Mouse (Mus musculus) left cerebral cortex, adult 18-20 months (tissue): ENCODE data around the gene Gm47969. TPM values are rescaled to one million over a fixed set of nuclear protein-coding genes. Genes with fewer than 3 reads are reported as not detected.
"Not testable (repeated sequence)": the region's sequence is repeated elsewhere in the genome, so short reads cannot be mapped to it uniquely, and the experiment has no call there.

ENCODE experiments used
- DNase-seq, 2 experiments: peaks; one replicate each; pipeline ENCODE4 v3.0.0; 2021 to 2022; ENCODE audit warnings: low spot score in 2 of 2, mixed read lengths in 1 of 2
- long read RNA-seq, 2 experiments: library from polyadenylated mRNA; stranded (forward); transcript quantifications; one replicate each; pipeline ENCODE4 v2.0.0; 2021
- total RNA-seq, 2 experiments: library from RNA; stranded (reverse); gene quantifications; 2 replicates each; pipeline ENCODE4 v1.2.3; 2021

Gm47969 gene
- not detected for total RNA-seq
- long read RNA-seq, experiment 1: 0 reads
- long read RNA-seq, experiment 2: 0 reads

DNA sequence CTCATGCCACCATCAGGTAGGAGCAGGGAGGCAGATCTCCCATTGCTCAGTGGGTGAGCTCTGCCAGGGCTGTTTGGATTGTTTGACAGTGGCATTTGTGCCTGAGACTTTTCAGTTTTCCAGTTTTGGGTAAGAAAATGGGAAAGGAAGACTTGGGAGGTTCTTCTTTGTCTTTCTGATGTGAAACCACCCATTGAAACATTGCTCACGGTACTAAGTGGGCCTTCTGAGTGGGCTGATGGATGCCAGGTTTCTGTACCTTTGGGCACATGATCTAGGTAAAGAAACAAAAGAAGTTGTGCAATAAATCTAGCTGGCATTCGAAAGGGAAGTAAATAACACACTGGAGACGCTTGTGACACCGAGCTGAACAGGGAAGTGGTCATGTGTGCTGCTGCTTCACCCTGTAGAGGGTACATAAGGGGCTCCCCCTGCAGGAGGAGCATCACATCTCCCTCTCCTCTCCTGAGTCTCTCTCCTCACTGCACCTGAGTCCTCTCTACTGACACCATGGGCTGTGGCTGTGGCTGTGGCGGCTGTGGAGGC lies at the start of gene Gm47969:
Gene Gm47969 (plus strand): TSS at position 51 of the 546 bp plus-strand sequence.
- DNase-seq: no peak

GRCm38 (mm10) chr1:83000306-83000705 lies 44.4 kb upstream of the Gm47969 start, which contains the start of gene Gm47959:
Gm47959 (plus strand) TSS chr1:83000548.
- not testable (repeated sequence) for DNase-seq

GRCm38 (mm10) chr1:83006218-83007179 lies 38.2 kb upstream of the Gm47969 start:
- DNase-seq: no peak

- DNase-seq: no peak
These were observed 37.3 kb upstream of the Gm47969 start for GRCm38 (mm10) chr1:83007471-83007870.

GRCm38 (mm10) chr1:83014477-83014876 lies 30.3 kb upstream of the Gm47969 start:
- no peak for DNase-seq

DNA sequence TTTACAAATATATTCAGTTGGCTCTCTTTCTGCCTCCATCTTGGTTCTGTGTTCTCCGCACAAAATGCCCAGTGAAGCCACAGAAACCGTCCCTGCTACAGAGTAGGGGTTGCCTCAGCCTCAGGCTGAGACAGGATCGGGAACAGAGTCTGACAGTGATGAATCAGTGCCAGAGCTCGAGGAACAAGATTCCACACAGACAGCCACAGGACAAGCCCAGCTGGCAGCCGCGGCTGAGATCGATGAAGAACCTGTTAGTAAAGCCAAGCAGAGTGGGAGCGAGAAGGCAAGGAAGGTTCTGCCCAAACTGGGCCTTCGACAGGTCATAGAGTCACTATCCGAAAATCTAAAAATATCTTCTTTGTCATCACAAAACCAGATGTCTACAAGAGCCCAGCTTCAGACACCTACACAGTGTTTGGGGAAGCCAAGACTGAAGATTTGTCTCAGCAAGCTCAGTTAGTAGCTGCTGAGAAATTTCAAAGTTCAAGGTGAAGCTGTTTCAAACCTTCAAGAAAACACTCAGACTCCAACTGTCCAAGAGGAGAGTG lies 29.3 kb upstream of the Gm47969 start:
- no peak for DNase-seq

DNA sequence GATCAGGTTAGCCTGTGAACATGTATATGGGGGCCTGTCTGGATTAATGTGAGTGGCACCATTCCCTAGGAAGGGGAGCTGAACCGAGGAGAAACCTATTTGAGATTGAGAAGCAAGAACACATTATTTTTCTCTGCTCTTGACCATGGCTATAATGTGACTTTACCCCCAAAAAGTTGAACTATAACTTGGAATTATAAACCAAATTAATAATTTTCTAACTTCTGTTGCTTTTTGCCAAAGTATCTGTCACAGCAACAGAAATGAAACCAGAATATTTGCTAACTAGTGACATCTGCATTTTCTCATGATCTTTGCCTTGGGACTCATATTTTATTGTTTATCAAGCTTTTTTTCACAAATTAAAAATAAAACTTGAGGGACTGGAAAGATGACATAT lies 28.2 kb upstream of the Gm47969 start:
- no peak for DNase-seq

- no peak for DNase-seq
These were observed 12.8 kb upstream of the Gm47969 start for GRCm38 (mm10) chr1:83031950-83032349.

- no peak for DNase-seq
These were observed 12.2 kb upstream of the Gm47969 start for GRCm38 (mm10) chr1:83032508-83032907.

DNA sequence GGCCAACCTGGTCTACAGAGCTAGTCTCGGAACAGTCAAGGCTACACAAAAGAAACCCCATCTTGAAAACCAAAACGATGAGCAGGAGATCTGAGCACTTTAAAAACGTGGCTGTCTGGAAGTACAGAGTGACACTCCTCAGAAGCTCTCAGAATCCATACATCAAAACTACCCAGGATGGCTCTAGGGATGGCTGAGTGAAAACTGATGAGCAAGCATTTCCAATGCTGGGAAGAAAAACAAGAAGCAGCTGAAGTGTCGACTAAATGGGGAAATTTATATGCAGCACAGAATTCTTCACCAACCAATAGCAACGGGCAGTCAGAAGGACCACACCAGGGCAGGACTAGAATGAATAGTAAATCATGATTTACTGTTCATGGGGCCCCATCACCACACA lies 10.2 kb upstream of the Gm47969 start:
- DNase-seq: no peak

GRCm38 (mm10) chr1:83036892-83037667 lies 7.7 kb upstream of the Gm47969 start:
- DNase-seq: no peak

- DNase-seq: peak; percentile 14 to 41
These were observed 6.5 kb upstream of the Gm47969 start, which contains the start of gene Slc19a3 for GRCm38 (mm10) chr1:83038109-83038672. Slc19a3 (minus strand) TSS chr1:83038448.

DNA sequence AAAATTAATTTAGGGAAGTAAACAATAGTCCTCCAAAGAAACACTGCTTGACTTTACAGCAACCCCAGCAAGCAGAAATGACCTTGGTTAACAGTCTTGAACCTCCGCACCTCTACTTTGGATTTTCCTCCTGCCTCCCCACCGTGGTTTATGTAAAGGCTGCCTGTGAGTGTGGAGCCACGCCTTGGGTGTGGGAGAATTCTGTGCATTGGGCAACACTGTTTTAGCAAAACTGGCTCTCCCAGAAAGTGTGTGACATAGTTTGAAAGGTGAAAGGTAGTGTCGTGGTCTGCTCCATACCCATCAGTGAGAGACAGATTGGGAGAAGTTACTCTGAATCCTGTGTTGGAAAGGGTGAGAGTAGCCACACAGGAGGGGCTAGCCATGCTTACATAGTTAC lies 5.7 kb upstream of the Gm47969 start:
- DNase-seq: no peak

DNA sequence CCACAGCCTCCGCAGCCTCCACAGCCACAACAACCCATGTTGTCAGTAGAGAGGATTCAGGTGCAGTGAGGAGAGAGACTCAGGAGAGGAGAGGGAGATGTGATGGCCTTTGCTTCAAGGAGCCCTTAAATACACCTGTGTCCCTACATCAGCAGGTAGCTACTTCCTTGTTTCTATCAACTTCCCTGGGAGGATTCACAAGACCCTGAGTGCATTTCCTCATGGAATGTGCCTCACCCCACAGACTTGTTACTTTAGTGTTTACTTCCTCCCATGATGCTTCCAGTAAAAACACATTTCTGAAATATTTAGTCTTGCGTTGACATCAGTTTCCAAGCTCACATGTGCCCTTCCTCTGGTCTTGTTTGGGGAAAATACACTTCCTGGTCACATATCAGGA lies 2.4 kb upstream of the Gm47969 start, which contains the start of gene Krtap28-10:
Gene Krtap28-10 (minus strand): TSS at position 101 of the 400 bp plus-strand sequence.
- no peak for DNase-seq

DNA sequence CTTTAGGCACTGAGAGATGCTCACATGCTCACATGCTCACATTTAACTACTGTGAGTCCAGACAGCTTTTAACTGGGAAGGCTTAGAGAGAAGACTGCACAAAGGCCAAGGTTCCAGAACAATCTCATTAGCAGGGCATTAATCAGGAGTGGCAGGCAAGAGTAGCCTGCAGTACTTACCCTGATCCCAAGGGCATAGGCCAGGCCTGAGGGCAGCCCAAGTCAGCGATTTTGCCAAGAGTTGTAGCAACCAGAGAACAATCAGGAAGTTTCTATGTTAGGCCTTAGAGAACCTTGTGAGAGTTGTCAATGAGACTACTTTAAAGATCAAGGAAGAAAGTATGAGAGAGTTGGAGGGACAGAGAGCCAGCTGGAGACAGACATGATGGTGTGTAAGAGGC lies 13.7 kb downstream of the Gm47969 start:
- no peak for DNase-seq

- no peak for DNase-seq
These were observed 14.5 kb downstream of the Gm47969 start, which contains the start of gene A030005K14Rik for GRCm38 (mm10) chr1:83059278-83059677. A030005K14Rik (minus strand) TSS chr1:83059378.

GRCm38 (mm10) chr1:83060643-83061042 lies 15.9 kb downstream of the Gm47969 start, which contains the start of gene Krtap28-13:
Krtap28-13 (plus strand) TSS chr1:83060930.
- DNase-seq: no peak

- DNase-seq: no peak
These were observed 20.1 kb downstream of the Gm47969 start for GRCm38 (mm10) chr1:83064851-83065250.

GRCm38 (mm10) chr1:83066577-83066976 lies 21.8 kb downstream of the Gm47969 start:
- no peak for DNase-seq

DNA sequence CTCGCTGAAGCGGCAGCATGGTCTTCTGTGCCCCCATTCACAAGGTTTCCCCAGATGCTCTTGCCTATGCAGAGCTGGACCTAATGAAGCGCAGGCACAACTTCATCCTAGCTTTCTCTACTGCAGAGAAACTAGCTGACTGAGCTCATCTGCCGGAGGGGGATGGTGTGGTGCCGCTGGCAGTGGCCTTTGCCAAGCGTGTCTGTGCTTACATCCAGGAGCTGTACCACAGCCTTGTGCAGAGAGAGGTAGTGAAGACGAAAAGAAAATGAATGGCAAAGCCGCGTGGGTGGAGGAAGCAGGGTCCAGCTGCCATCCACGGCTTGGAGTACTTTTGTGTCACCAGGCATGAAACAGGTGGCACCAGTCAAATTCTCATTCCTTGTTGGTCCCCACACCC lies 22.5 kb downstream of the Gm47969 start:
- peak in 1 of 2 experiments; percentile 6 for DNase-seq
